Comparison of ENCODE assay signal across 9 mouse cellular contexts in genomic region chr8:3622119-3622518, GRCm38 (mm10). TPM values are rescaled to one million over a fixed set of nuclear protein-coding genes. Genes with fewer than 3 reads are reported as not detected.
DNase-seq lines count a peak whose midpoint lies in the region; ATAC-seq and TF ChIP-seq lines count a peak whose summit lies in the region.
"Had no signal": no experiment of that assay in that cellular context is flagged by ENCODE, and none has a peak within 500 bp of the region (broad histone marks: within the 10 kb centered on the region; RNA-seq: fewer than 3 reads in every experiment).

No protein-coding gene starts in this region.

- peaks cover 19% of the 10 kb centered on the region for H3K36me3 ChIP-seq in heart, embryonic 13.5 days
- peaks cover 2 to 18% of the 10 kb centered on the region in 2 experiments for H3K36me3 ChIP-seq in MEL (ENCODE audit: control insufficient read depth in 1 of 2, insufficient read depth in 2 of 2, low read length in 2 of 2)
- H3K36me3 ChIP-seq in hindbrain, embryonic 11.5 days (ENCODE audit: control insufficient read depth, insufficient read depth, low read length): no peaks in the 10 kb centered on the region
- H3K36me3 ChIP-seq in midbrain, embryonic 11.5 days (ENCODE audit: control insufficient read depth, insufficient read depth, low read length): peaks cover 2% of the 10 kb centered on the region; the same call in 1 of the 2 replicates

- H3K9ac ChIP-seq in heart, embryonic 13.5 days: peak overlapping the region; percentile 88
- peak overlapping the region; percentile 87 for H3K9ac ChIP-seq in MEL (ENCODE audit: control insufficient read depth, low read depth, low read length, poor library complexity, severe bottlenecking)
- H3K9ac ChIP-seq in hindbrain, embryonic 11.5 days (ENCODE audit: low read depth, low read length): no peak overlapping the region
- H3K9ac ChIP-seq in midbrain, embryonic 11.5 days (ENCODE audit: low read length): peak overlapping the region; percentile 78

- TF ChIP-seq RAD21 in MEL (IDR thresholded peaks at IDR 0.05; ENCODE audit: low read depth, low read length): no peak

- no peaks in the 10 kb centered on the region for H3K27me3 ChIP-seq in heart, embryonic 13.5 days (replicated peaks)
- H3K27me3 ChIP-seq in MEL (ENCODE audit: control insufficient read depth in 1 of 2, insufficient read depth in 2 of 2, low read length in 2 of 2): no peaks in the 10 kb centered on the region
- H3K27me3 ChIP-seq in hindbrain, embryonic 11.5 days (ENCODE audit: control insufficient read depth, insufficient read depth, low read length): no peaks in the 10 kb centered on the region
- H3K27me3 ChIP-seq in midbrain, embryonic 11.5 days (ENCODE audit: control insufficient read depth, insufficient read depth, low read length): no peaks in the 10 kb centered on the region

- H3K4me1 ChIP-seq in heart, embryonic 13.5 days: peaks cover 23% of the 10 kb centered on the region
- H3K4me1 ChIP-seq in MEL (ENCODE audit: control insufficient read depth in 1 of 2, insufficient read depth in 2 of 2, low read length in 2 of 2): peaks cover 6 to 13% of the 10 kb centered on the region in 2 experiments
- 0 out of 2 replicates have a peak, but pooled peaks cover 2% of the 10 kb centered on the region for H3K4me1 ChIP-seq in hindbrain, embryonic 11.5 days (replicated peaks; ENCODE audit: control insufficient read depth, insufficient read depth, low read length)
- peaks cover 12% of the 10 kb centered on the region for H3K4me1 ChIP-seq in midbrain, embryonic 11.5 days (ENCODE audit: control insufficient read depth, insufficient read depth, low read length)

- H3K79me2 ChIP-seq in MEL (ENCODE audit: control insufficient read depth, insufficient read depth, low read length, poor library complexity): peaks cover 29% of the 10 kb centered on the region

- H3K4me3 ChIP-seq in heart, embryonic 13.5 days: peak overlapping the region; percentile 91
- peak overlapping the region; percentile 87 to 99 for H3K4me3 ChIP-seq in MEL (ENCODE audit: control insufficient read depth in 1 of 2, insufficient read depth in 1 of 2, low read depth in 2 of 2, low read length in 2 of 2)
- peak overlapping the region; percentile 93 for H3K4me3 ChIP-seq in hindbrain, embryonic 11.5 days (ENCODE audit: low read depth, low read length)
- peak overlapping the region; percentile 94 for H3K4me3 ChIP-seq in midbrain, embryonic 11.5 days (ENCODE audit: low read depth, low read length)

- no peak for TF ChIP-seq EP300 in MEL (IDR thresholded peaks at IDR 0.05; ENCODE audit: low read depth in 1 of 2, low read length in 2 of 2)

- no peak for DNase-seq in heart, postnatal 25 days (ENCODE audit: low spot score)
- DNase-seq in MEL (ENCODE audit: low read depth, low spot score): no peak
- DNase-seq in hindbrain, embryonic 11.5 days (ENCODE audit: low spot score): no peak
- no peak for DNase-seq in midbrain, embryonic 11.5 days (ENCODE audit: low spot score, missing footprints)
- DNase-seq in T-cell, adult 2 months (ENCODE audit: low spot score): no peak
- no peak for DNase-seq in urinary bladder, postnatal 25 days (ENCODE audit: low spot score)
- no peak for DNase-seq in embryo, embryonic 10 days (ENCODE audit: low spot score)
- DNase-seq: lung, postnatal 36 days had no signal

- no peak overlapping the region for H3K27ac ChIP-seq in heart, embryonic 13.5 days (replicated peaks)
- H3K27ac ChIP-seq in MEL (ENCODE audit: control insufficient read depth, low read depth, low read length): no peak overlapping the region
- H3K27ac ChIP-seq in hindbrain, embryonic 11.5 days (ENCODE audit: low read depth, low read length): no peak overlapping the region
- H3K27ac ChIP-seq in midbrain, embryonic 11.5 days (ENCODE audit: low read depth, low read length): no peak overlapping the region

- no peaks in the 10 kb centered on the region for H3K9me3 ChIP-seq in heart, embryonic 13.5 days
- H3K9me3 ChIP-seq in MEL (replicated peaks; ENCODE audit: insufficient read depth, low read length): no peaks in the 10 kb centered on the region
- no peaks in the 10 kb centered on the region for H3K9me3 ChIP-seq in hindbrain, embryonic 11.5 days (ENCODE audit: control insufficient read depth, low read length)
- no peaks in the 10 kb centered on the region for H3K9me3 ChIP-seq in midbrain, embryonic 11.5 days (ENCODE audit: control insufficient read depth, low read length)

- no peak for ATAC-seq in heart, embryonic 13.5 days (ENCODE audit: extremely low read depth, insufficient number of reproducible peaks, low FRiP score, low TSS enrichment)
- no peak for ATAC-seq in hindbrain, embryonic 11.5 days (ENCODE audit: low FRiP score)
- ATAC-seq in midbrain, embryonic 11.5 days (ENCODE audit: low FRiP score): no peak

- peak overlapping the region; percentile 85 for H3K4me2 ChIP-seq in heart, embryonic 13.5 days
- peak overlapping the region; percentile 60 for H3K4me2 ChIP-seq in hindbrain, embryonic 11.5 days (replicated peaks; ENCODE audit: low read depth, low read length)
- H3K4me2 ChIP-seq in midbrain, embryonic 11.5 days: peak overlapping the region; percentile 74

- 68% methylated on average over 8 of the region's 8 CpGs for WGBS in heart, embryonic 13.5 days
- 68% methylated on average over 8 of the region's 8 CpGs for WGBS in hindbrain, embryonic 11.5 days
- 69% methylated on average over 8 of the region's 8 CpGs for WGBS in midbrain, embryonic 11.5 days

- intact Hi-C loops in heart, postnatal 25 days (cut with DNase I): loop anchor here (5.0 kb wide), 1 partner anchor 105 kb away; the partner anchor contains the start of gene Pnpla6

- no peak for TF ChIP-seq CTCF in MEL (IDR thresholded peaks at IDR 0.05 in 2 of 3, conservative IDR thresholded peaks at IDR 0.05 in 1 of 3; ENCODE audit: control insufficient read depth in 1 of 3, insufficient read depth in 1 of 3, low read depth in 2 of 3, low read length in 3 of 3, poor library complexity in 1 of 3, severe bottlenecking in 1 of 3)

- TF ChIP-seq POLR2A in MEL (IDR thresholded peaks at IDR 0.05; ENCODE audit: control insufficient read depth in 1 of 2, insufficient read depth in 1 of 2, low read depth in 1 of 2, low read length in 2 of 2, poor library complexity in 1 of 2): no peak

TF ChIP-seq in MEL, 35 proteins besides CTCF, POLR2A, EP300 and RAD21 (continues in another document):
- TF ChIP-seq UBTF (IDR thresholded peaks at IDR 0.05; ENCODE audit: borderline replicate concordance, insufficient read depth, low read depth, low read length) (no peak), MAZ (IDR thresholded peaks at IDR 0.05; ENCODE audit: low read depth, low read length) (no peak), BHLHE40 (IDR thresholded peaks at IDR 0.05; ENCODE audit: borderline replicate concordance, low read depth, low read length) (no peak), ZKSCAN1 (IDR thresholded peaks at IDR 0.05; ENCODE audit: low read depth, low read length) (no peak), POLR2AphosphoS5 (IDR thresholded peaks at IDR 0.05; ENCODE audit: borderline replicate concordance, low read depth, low read length) (no peak)

RNA-seq across cellular contexts. Expression of gene Pet100, which starts 0.8 kb away (rescaled TPM):
- polyA plus RNA-seq in heart, embryonic 13.5 days (2015; fragmentation: Nextera tagmentation; extraction: Ambion mirVana): 97.0 and 108 TPM in 2 replicates
- 10 to 100 TPM; 70.6 to 80.3 TPM for total RNA-seq in heart, postnatal 25 days (2021)
- total RNA-seq in MEL (2012; rRNA removed): 52.8 and 58.7 TPM in 2 replicates
- 10 to 100 TPM in 1 of 2 experiments, not detected in 1; 64.2 TPM for polyA plus RNA-seq in MEL (2012; ENCODE audit: insufficient read depth in 1 of 2, insufficient read length in 2 of 2, low read depth in 1 of 2, low replicate concordance in 2 of 2, missing spikeins in 1 of 2)
- polyA plus RNA-seq in hindbrain, embryonic 11.5 days (2014; fragmentation: Nextera tagmentation; extraction: Ambion mirVana): 96.3 and 102 TPM in 2 replicates
- polyA plus RNA-seq in midbrain, embryonic 11.5 days (2014; fragmentation: Nextera tagmentation; extraction: Ambion mirVana): 96.9 and 113 TPM in 2 replicates

RNA-seq across cellular contexts. Expression of gene Xab2, which starts 1.0 kb away (rescaled TPM):
- polyA plus RNA-seq in heart, embryonic 13.5 days (2015; fragmentation: Nextera tagmentation; extraction: Ambion mirVana): 32.8 TPM in 2 replicates
- total RNA-seq in heart, postnatal 25 days (2021): 10 to 100 TPM; 14.5 to 14.9 TPM
- 60.6 and 68.1 TPM in 2 replicates for total RNA-seq in MEL (2012; rRNA removed)
- 10 to 100 TPM; 54.8 to 90.4 TPM for polyA plus RNA-seq in MEL (2012; ENCODE audit: insufficient read depth in 1 of 2, insufficient read length in 2 of 2, low read depth in 1 of 2, low replicate concordance in 2 of 2, missing spikeins in 1 of 2)
- 47.5 and 58.1 TPM in 2 replicates for polyA plus RNA-seq in hindbrain, embryonic 11.5 days (2014; fragmentation: Nextera tagmentation; extraction: Ambion mirVana)
- 58.6 and 63.8 TPM in 2 replicates for polyA plus RNA-seq in midbrain, embryonic 11.5 days (2014; fragmentation: Nextera tagmentation; extraction: Ambion mirVana)

RNA-seq across cellular contexts. Expression of gene Pcp2, which starts 3.2 kb away (rescaled TPM):
- 0.11 TPM in 1 of 2 replicates, not detected in the other for polyA plus RNA-seq in heart, embryonic 13.5 days (2015; fragmentation: Nextera tagmentation; extraction: Ambion mirVana)
- not detected for total RNA-seq in heart, postnatal 25 days (2021)
- total RNA-seq in MEL (2012; rRNA removed): 0.29 and 0.54 TPM in 2 replicates
- under 1 TPM in 1 of 2 experiments, not detected in 1; 0.35 TPM for polyA plus RNA-seq in MEL (2012; ENCODE audit: insufficient read depth in 1 of 2, insufficient read length in 2 of 2, low read depth in 1 of 2, low replicate concordance in 2 of 2, missing spikeins in 1 of 2)
- polyA plus RNA-seq in hindbrain, embryonic 11.5 days (2014; fragmentation: Nextera tagmentation; extraction: Ambion mirVana): 0.31 and 0.33 TPM in 2 replicates
- polyA plus RNA-seq in midbrain, embryonic 11.5 days (2014; fragmentation: Nextera tagmentation; extraction: Ambion mirVana): 0.23 TPM in 1 of 2 replicates, not detected in the other

RNA-seq across cellular contexts. Expression of gene Stxbp2, which starts 8.6 kb away (rescaled TPM):
- 45.6 and 51.8 TPM in 2 replicates for polyA plus RNA-seq in heart, embryonic 13.5 days (2015; fragmentation: Nextera tagmentation; extraction: Ambion mirVana)
- total RNA-seq in heart, postnatal 25 days (2021): 1 to 10 TPM; 4.5 to 4.8 TPM
- total RNA-seq in MEL (2012; rRNA removed): 81.1 and 82.1 TPM in 2 replicates
- polyA plus RNA-seq in MEL (2012; ENCODE audit: insufficient read depth in 1 of 2, insufficient read length in 2 of 2, low read depth in 1 of 2, low replicate concordance in 2 of 2, missing spikeins in 1 of 2): 100 to 1,000 TPM; 117 to 186 TPM
- polyA plus RNA-seq in hindbrain, embryonic 11.5 days (2014; fragmentation: Nextera tagmentation; extraction: Ambion mirVana): 23.6 and 24.9 TPM in 2 replicates
- 16.7 and 18.1 TPM in 2 replicates for polyA plus RNA-seq in midbrain, embryonic 11.5 days (2014; fragmentation: Nextera tagmentation; extraction: Ambion mirVana)

RNA-seq across cellular contexts. Expression of gene Retn, which starts 33.5 kb away (rescaled TPM):
- not detected in 2 replicates for polyA plus RNA-seq in heart, embryonic 13.5 days (2015; fragmentation: Nextera tagmentation; extraction: Ambion mirVana)
- 1 to 10 TPM in 1 of 2 experiments, under 1 TPM in 1; 0.70 to 3.7 TPM for total RNA-seq in heart, postnatal 25 days (2021)
- 0.23 and 0.33 TPM in 2 replicates for total RNA-seq in MEL (2012; rRNA removed)
- 1 to 10 TPM in 1 of 2 experiments, not detected in 1; 1.1 TPM for polyA plus RNA-seq in MEL (2012; ENCODE audit: insufficient read depth in 1 of 2, insufficient read length in 2 of 2, low read depth in 1 of 2, low replicate concordance in 2 of 2, missing spikeins in 1 of 2)
- 0.18 TPM in 1 of 2 replicates, not detected in the other for polyA plus RNA-seq in hindbrain, embryonic 11.5 days (2014; fragmentation: Nextera tagmentation; extraction: Ambion mirVana)
- polyA plus RNA-seq in midbrain, embryonic 11.5 days (2014; fragmentation: Nextera tagmentation; extraction: Ambion mirVana): 0.15 TPM in 1 of 2 replicates, not detected in the other
